12 mouse cellular contexts compared by ENCODE assay signal in the genomic region with DNA sequence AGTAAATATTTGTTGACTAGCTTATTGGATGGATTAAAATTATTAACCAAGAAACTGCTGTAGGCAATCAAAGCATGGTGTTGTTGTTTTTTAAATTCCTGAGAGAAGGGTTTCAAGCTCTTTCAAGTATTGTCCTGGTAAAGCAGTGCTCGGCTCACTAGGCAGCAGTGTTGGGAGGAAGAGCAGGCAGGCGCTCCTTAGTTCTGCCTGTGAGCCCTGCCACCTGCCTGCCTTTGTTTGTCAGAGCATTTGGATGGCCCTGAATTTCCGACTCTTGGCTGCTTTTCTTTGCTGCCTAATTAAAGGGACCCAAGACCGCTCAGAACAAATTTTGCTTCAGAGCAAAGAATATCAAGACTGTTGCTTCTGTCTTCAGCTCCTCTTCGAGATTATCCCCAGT.
DNase-seq lines count a peak whose midpoint lies in the region; ATAC-seq lines count a peak whose summit lies in the region.
"Had no signal": no experiment of that assay in that cellular context is flagged by ENCODE, and none has a peak within 500 bp of the region (broad histone marks: within the 10 kb centered on the region; RNA-seq: fewer than 3 reads in every experiment).

No protein-coding gene starts in this region.

- no peaks in the 10 kb centered on the region for H3K27me3 ChIP-seq in heart, embryonic 16.5 days (ENCODE audit: control insufficient read depth, insufficient read depth, low read length)
- H3K27me3 ChIP-seq in forebrain, embryonic 16.5 days (replicated peaks; ENCODE audit: control insufficient read depth, insufficient read depth, low read length) = no peaks in the 10 kb centered on the region

- H3K36me3 ChIP-seq in heart, embryonic 16.5 days (ENCODE audit: control insufficient read depth, insufficient read depth) = no peaks in the 10 kb centered on the region
- H3K36me3 ChIP-seq in forebrain, embryonic 16.5 days (ENCODE audit: control insufficient read depth, insufficient read depth) = no peaks in the 10 kb centered on the region

- 39% methylated on average over 5 of the region's 5 CpGs for WGBS in heart, embryonic 16.5 days
- WGBS in forebrain, embryonic 16.5 days = 18% methylated on average over 5 of the region's 5 CpGs

- no peak overlapping the region for H3K4me3 ChIP-seq in heart, embryonic 16.5 days (ENCODE audit: low read length)
- no peak overlapping the region for H3K4me3 ChIP-seq in forebrain, embryonic 16.5 days (replicated peaks; ENCODE audit: low read length)
- H3K4me3 ChIP-seq: megakaryocyte, embryonic 14.5 days had no signal

- H3K9me3 ChIP-seq in heart, embryonic 16.5 days (replicated peaks; ENCODE audit: control insufficient read depth, low read length) = no peaks in the 10 kb centered on the region
- H3K9me3 ChIP-seq in forebrain, embryonic 16.5 days (ENCODE audit: control insufficient read depth, low read length) = no peaks in the 10 kb centered on the region
- H3K9me3 ChIP-seq: megakaryocyte, embryonic 14.5 days had no signal

- DNase-seq in heart, adult 9 months (ENCODE audit: low spot score in 2 of 2) = no peak
- peak; percentile 1 for DNase-seq in ES-CJ7 (ENCODE audit: low read depth, low spot score)
- peak; percentile 0 for DNase-seq in Muller cell, postnatal 12 days (ENCODE audit: inconsistent ontology term)
- DNase-seq in thymus, postnatal 10 days (ENCODE audit: low spot score in 2 of 2) = no peak
- DNase-seq in layer of hippocampus, postnatal 36 days = no peak
- DNase-seq: cerebellum, adult 8-10 months; spleen, adult 18-20 months; thymus, adult 2 months had no signal

- H3K4me1 ChIP-seq in heart, embryonic 16.5 days (ENCODE audit: control insufficient read depth, insufficient read depth, low read length) = no peaks in the 10 kb centered on the region
- peaks cover 5% of the 10 kb centered on the region; the same call in 1 of the 2 replicates for H3K4me1 ChIP-seq in forebrain, embryonic 16.5 days (replicated peaks; ENCODE audit: control insufficient read depth, insufficient read depth, low read length)
- H3K4me1 ChIP-seq: megakaryocyte, embryonic 14.5 days had no signal

- no peak overlapping the region for H3K9ac ChIP-seq in heart, embryonic 16.5 days (ENCODE audit: low read length)
- H3K9ac ChIP-seq in forebrain, embryonic 16.5 days (replicated peaks; ENCODE audit: low read depth, low read length) = no peak overlapping the region

- H3K27ac ChIP-seq in heart, embryonic 16.5 days (ENCODE audit: low read length) = 0 out of 2 replicates have a peak overlapping the region, but pooled peaks have one; percentile 18
- H3K27ac ChIP-seq in forebrain, embryonic 16.5 days (ENCODE audit: low read length) = no peak overlapping the region

- H3K4me2 ChIP-seq in heart, embryonic 16.5 days (ENCODE audit: low read depth, low read length) = peak overlapping the region; percentile 41
- no peak overlapping the region for H3K4me2 ChIP-seq in forebrain, embryonic 16.5 days (ENCODE audit: low read length)

- ATAC-seq in heart, embryonic 16.5 days (replicated peaks; ENCODE audit: extremely low read depth, insufficient read depth, low FRiP score) = no peak
- ATAC-seq in forebrain, embryonic 16.5 days = peak; percentile 49; the same call in 1 of the 2 replicates
- ATAC-seq: intestine, postnatal 0 days had no signal

Comparison
In these comparisons a context has a peak if more than half of its experiments do, and no peak if none do; other contexts are left out.
1. DNase-seq: peak in ES-CJ7 (single experiment) and Muller cell, postnatal 12 days (single experiment); none in heart, adult 9 months (0 of 2), thymus, postnatal 10 days (0 of 2) and layer of hippocampus, postnatal 36 days (0 of 2).